Mouse (Mus musculus) right cerebral cortex, postnatal 4 days (tissue): ENCODE measurements around the gene Bmper.

Source experiments
- DNase-seq: peaks from one replicate; pipeline ENCODE4 v3.0.0-alpha.2; 2022

Gene Bmper

DNA sequence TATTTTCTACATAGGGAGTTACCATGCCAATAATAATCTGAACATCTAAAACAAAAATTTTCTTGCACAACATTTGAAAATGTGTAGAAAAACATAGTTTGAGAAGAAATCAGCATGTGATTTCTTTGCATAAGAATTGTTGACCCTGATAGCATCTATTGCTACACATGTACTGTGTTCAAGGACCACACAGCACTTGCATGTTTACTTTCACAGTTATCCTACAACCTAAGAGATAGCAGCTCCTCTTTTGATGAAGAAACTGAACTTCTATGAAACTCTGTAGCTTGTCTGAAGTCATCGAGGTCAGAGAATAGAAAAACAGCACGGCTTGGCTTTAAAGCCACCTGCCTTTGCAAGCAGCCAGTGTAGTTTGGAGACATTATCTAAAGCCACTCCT lies 85.0 kb downstream of the Bmper start:
- no peak for DNase-seq

DNA sequence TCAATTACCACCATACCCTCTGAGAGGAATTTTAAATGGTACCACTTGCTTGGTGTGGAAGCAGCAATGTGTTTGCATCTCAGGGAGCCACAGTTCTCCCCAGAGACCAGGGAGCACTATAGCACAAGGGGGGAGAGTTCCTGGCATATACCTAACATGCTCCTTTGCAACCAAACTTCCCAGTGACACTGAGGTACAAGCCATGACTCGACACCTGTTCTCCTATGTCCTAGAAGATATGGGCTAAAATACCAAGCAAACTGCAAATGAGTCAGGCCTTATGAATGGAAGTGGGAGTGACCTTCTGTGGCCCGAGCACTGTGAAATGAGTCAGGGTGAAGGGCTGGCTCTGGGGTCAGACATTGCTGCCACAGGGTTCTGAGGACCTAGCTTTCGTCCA lies 88.1 kb downstream of the Bmper start:
- DNase-seq, result no peak

DNA sequence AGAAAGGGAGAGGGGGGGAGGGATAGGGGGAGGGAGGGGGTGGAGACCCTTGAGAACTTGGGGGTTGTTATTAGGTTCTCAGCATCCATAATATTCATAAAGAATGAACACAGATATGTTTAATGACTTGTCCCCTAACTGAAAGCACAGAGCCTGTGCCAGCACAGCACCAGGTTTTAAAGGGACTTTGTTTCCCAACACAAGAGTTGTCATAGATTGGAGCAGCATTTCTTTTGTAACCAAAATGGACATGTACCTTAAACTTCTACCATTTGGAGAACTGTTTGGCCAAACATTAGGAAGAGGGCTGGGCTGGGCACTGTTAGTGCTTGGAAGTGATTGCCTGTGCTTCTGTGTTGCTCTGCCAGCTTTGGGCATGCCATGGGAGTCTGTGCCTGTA lies 89.1 kb downstream of the Bmper start:
- no peak for DNase-seq

DNA sequence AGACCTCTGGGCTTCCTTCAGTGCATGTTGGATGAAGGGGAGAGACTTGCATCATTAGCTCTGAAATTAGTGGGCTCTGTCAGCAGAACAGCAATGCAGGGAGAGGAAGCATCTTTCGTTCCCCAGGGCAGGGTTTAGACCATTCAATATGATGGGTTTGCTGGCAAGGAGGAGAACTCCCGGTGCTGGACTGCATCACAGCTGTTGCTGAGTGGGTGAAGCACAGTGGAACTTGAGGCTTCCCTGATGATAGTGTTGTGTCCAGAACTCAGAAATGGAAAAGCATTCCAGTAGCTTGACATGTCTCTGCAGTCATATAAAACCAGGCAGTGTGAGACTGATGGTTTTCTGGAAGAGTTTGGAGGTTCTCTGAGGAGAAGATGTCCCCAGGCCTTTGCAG lies 90.0 kb downstream of the Bmper start:
- no peak for DNase-seq

DNA sequence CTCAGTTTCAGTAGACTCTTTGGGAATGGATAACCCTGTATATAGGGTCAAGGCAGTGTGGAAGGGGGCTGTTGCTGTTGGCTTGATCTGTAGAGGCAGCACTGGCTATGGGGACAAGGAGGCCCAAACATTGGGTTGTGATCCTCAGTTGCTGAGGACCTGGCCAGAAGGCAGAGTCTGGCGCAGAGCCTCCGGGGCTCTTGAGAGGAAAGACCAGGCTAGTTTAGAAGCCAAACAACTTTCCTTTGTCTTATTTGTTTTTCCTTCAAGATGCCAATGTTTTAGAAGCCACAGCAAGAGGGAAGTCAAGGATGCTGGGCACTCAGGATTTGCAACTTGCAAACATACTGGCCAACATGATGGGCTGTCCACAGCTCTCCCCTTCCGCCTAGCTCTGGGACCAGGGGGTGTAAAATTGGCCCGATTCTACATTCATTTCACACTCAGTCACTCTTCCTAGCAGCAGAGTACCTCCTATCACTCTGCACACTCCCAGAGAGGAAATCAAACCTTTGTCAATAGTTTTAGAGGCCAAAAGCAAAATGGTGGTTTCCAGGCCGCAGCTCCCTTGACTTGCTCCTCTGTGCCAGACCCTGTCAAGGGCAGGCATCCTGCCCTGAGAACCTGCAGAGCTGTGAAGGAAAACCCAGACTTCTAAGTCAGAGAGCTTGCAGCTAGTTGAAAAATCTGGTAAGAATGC lies 92.9 kb downstream of the Bmper start:
- DNase-seq, result no peak

DNA sequence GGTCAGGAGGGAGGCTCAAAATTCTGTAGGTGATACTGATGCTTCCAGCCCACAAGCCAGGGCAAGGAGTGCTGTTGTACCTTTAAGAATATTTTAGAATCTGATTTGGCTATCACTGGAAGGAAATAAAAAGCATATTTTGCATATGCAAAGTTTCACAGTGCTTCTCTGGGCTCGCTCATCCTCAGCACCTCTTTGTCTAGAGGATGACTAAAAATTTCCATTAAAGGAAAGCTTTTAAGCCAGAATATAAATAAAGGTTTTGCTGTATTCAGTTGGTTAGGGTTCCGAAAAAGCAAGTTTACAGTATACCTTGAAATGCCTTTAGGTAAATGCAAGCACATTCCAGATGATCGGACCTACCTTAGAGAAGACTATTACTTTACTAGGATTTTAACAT lies 105.0 kb downstream of the Bmper start:
- no peak for DNase-seq

DNA sequence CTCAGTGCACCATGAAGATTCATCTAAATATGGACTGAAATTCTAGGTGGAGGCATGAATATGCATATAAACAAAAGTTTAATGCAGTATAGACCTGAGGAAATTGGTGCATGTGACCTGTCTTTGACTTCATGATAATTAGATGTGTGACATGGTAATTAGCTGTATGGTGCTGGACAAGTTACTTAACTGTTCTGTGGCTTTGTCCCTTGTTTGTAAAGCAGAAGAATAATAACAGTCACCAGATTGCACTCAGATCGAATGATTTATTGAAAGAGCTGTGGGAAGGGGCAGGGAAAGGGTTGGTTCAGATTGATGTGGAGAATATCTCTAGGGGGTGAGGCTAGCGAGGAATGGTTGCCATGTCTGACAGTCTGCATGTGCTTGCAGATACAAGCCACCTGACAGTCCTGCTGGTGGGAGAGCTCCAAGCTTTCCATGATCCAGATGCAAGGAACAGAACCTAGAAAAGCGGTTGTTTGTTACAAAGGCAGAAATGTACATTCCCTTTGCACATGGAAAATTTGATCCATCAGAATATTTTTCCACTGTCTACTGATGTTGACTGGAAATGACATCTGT lies 110.3 kb downstream of the Bmper start:
- no peak for DNase-seq

DNA sequence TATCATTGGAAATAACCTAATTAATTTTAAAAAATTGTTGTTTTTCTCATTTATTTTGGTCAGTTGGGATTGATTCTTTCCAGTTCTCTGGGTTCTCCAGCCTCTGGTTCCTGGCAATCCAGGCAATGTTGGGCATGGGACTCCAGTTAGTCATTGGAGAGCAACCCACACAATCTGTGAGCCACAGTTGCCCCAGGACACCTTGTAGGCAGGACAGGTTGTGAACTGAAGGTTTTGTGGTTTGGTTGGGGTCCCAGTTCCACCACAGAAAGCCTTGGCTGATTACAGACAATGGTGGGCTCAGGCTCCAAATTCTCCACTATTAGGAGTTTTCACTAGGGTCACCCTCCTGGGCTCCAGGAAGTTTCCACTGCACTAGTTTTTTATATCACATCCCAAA lies 117.7 kb downstream of the Bmper start:
- DNase-seq, result no peak

DNA sequence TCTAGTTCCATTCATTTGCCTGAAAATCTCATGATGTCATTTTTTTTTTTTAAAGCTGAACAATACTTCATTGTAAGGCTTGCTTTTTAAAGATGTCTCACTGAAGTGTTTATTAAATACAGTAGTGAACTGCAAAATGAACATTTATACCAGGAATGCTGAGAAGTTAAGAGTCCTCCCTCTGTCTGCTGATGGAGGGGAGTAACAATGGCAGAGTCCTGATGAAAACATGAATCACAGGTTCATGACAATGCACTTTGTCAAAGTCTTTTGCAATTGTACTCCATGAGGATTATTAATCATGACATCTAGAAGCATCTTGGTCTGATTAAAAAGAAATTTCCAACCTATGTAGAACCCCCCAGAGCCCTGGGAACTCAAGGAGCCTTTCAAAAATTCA lies 118.4 kb downstream of the Bmper start:
- DNase-seq, result no peak

DNA sequence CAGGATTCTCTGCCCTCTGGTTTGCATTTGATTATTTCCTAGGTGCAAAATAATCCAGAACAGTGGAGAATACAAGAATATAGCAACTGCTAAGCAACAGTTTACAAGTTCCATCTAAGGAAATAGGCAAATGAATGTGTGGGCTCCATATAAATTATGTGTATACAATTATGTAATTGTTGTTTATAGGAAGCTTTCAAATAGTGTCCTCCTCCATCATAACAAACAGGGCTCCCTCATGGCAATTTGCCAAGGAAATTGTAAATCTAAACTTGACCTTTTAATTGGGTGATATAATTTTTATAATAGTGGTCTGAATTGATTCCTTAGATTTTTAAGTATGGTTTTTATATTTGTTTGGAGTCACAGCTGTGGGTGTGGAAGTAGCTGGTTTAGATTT lies 121.5 kb downstream of the Bmper start:
- no peak for DNase-seq

DNA sequence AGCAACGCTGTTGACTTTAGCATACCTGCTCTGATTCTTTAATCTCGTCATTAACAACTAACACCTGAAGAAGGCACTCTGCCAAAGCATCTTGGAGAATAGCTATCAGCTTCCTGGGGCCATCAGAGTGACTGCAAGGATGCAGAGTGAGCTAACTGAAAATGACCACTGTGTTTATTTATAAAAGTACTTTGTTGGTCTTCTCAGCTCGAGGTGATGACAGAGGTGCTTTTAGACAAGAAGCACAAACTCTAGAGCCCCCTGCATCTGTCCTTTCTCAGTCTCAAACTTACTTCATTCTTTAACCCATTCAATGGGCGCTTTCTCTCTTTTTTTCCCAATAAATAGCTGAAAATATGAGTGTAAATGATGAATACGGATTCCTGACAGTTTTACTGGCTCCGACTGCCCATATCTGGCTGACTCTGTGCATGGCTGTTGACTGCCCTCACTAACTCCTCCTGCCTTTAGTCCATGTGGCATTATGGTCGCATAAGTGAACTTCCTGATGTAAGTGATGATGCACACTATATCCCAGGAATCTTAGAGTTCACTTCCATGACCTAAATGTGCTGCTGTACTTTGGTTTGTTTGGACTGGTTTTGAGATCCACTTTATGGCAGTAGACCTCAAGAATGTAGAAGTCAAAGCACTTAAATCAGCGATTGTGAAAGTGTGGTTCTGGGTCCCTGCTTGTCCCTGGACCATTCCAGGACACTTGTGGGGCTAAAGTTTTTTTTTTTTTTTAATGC lies 122.4 kb downstream of the Bmper start:
- no peak for DNase-seq

DNA sequence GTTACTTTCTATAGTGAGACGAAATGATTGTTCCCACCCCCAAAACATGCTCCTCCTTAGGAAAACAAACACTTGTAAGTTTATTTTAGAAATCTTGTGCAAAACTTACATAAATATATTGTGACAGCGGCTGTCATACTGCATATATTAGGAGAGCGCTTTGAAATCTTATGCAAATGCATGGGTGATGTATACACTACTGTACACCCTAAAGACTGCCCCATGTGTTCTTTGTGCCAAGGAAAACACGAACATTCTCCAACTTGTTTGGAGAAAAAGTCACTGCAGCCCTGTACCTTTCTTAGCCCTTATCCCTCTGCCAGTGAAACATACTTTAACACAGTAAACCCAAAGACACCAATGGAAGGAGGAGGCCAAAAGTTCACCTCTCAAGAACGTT lies 126.7 kb downstream of the Bmper start:
- DNase-seq, result no peak

DNA sequence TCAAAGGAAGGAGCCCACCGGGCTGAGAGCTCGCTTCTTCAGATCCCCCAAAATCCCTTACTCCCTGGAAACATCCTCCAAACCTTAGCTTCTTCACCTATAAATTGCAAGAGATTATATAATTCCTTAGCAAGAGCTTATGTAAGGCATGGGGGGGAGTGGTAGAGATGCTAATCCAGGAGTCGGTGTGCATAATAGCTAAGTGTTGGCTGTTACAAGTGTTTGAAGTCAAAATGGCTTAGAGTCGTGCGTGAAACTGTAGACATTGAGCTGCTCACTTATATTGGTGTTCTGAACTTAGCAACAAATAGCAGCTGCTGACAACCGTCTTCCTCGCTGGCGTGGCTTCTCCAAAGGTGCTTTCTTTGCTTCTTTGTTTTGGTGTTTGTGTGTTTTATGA lies 128.5 kb downstream of the Bmper start:
- no peak for DNase-seq

DNA sequence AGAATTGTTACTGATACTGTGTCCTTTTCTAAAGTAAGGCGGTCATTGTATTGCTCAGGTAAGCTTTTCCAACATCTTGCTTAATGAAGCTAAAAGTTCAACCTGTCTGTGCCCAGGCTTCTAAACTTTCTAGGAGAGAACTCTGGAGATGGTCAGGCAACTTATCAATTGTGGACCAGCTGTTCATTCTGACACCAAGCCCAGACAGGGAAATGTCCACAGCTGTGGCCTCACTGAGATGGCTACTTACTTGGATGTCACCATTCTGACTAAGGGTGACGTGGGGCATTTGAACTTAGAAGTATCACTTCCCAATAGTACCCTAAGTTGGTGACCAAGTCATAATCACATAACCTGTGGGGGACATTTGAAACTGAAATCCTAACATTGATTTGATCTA lies 129.5 kb downstream of the Bmper start:
- no peak for DNase-seq

DNA sequence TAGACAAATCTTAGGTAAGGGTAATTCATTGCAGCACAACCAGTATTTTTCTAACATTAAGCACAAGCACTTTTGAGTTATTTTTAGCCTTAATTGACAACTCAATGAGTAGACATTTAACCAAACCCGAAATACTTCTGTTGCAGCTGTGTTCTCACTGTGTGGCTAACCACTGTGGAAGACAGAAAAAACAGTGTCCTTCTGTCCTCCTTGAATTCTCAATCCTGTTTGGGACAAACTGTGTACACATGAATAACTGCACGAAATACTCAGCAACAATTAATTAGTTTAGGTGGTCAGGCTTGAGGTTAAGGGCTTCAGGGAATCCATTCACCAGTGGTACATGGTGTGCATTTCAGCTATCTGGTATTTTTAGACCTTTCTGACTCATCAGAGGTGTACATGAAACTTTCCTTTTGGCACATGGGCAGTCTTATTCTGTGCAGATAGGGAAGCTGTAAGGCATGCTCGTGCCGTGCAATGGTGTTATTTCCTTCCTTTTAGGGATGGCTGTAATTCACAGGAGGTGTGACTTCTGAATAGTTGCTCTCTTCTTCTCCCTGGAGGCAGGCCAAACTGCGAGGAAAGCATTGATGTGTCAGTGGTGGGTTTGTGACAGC lies 131.4 kb downstream of the Bmper start:
- DNase-seq, result no peak

DNA sequence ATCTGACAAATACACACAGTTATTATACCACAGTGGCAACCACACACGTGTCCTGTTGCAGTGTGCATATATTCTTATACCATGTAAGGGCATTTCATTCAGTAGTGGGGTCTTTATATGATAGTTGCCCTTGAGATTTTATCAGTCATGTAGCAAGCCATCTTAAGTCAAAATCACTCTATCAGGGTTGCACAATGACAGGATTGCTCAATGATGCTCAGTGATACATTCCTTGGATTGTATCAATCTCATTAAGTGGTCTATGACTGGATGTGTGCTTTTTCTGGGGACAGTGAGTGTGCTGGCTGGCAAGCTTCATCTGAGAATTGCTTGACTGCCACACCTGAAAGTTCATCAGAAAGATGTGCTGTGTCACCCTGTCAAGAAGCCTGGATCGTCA lies 135.2 kb downstream of the Bmper start:
- DNase-seq, result no peak

DNA sequence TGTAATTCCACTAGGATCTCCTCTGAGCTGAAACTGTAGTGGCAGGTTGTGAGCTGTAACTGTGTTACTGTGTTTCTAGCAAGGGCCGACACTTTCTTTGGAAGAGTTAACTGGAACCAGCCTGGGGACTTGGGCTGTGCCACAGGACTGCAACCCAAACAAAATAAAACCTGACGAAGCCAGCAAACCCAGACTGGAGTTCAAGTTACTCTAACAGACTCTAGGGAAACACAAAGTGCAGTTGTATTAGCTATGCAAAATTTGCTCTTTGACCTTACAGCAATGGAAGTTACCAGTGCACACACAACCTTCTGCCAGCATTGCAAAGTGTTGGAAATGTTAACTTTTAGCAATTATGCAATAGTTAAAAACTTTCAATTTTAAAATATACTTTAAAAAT lies 140.3 kb downstream of the Bmper start:
- no peak for DNase-seq

DNA sequence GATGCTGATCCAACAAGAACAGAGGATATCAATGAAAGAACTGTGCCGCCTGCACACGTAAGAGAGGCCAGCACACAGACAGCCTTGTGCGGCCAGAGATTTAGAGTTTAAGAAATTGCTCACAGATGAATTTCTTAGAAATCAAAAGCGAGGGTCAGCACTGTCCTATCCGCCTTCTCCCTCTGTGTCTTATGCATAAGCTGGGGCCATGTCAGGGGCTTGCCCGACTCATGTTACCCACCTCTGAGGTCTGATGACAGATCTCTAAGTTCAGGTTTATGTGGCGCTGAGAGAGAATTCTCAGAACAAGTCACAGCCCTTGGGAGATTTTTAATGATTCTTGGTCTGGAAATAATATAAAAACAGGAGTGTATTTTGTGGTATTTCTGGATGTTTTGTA lies 140.7 kb downstream of the Bmper start:
- no peak for DNase-seq

DNA sequence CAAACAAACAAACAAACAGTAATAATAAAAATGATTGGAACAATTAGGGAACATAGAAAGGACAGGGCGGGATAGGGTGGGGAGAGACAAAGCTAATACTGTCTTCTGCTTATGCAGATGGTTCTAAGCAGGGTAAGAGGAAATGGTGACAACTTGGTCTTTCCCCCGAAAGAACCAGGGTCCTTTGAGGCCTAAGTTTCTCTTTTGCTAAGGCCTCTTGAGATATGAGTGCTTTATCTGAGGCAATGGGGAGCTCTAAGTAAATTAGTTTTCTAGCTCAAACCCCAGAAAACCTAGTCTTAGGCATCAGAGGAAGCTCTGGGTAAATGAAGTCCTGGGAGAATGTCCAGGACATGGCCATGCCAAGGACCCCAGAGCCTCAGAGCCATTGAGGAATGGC lies 141.2 kb downstream of the Bmper start:
- no peak for DNase-seq

DNA sequence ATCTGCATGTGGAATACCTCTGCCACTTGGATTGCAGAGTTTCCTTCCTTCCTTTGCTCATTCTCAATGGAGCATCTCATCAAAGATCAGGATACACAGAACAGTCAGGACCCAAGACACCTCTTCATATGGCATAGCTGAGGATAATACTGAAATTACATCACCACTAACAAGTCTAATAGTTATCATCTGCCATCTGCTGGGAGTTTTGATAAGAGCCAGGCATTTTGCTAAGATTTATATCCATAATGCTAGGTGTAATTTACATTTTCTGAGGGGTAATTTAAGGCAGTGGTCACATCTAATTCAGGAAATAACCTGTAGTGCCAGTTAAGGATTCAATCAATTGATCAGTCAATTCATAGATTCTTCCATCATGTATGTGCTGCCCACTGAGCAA lies 145.2 kb downstream of the Bmper start:
- no peak for DNase-seq

DNA sequence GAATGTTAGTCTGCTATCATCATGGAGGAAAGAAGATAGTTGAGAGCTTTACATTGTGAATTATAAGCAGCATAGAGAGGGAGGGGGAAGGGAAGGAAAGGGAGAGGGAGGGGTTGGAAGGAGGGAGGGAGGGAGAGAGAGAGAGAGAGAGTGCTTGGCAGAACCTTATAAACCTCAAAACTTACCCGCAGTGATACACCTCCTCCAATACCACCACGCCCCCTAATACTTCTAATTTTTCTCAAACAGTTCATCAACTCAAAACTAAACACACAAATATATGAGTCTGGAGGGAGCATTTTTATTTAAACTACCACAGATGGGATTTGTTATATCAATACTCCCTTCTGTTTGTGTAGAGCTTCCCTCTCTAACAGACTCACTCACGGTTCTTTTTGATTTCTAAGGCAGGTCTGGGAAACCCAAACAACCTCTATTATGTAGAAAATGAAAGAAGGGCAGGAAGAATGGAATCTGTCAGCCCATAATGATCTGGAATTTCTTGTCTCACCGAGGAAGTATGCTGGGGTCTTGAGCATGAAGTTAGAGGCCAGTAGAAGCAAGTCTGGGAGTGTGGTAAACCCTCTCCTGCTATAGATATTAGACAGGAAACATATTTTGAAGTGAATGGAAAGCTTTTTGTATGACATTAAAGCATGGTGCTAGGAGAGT lies 152.0 kb downstream of the Bmper start:
- DNase-seq, result no peak

DNA sequence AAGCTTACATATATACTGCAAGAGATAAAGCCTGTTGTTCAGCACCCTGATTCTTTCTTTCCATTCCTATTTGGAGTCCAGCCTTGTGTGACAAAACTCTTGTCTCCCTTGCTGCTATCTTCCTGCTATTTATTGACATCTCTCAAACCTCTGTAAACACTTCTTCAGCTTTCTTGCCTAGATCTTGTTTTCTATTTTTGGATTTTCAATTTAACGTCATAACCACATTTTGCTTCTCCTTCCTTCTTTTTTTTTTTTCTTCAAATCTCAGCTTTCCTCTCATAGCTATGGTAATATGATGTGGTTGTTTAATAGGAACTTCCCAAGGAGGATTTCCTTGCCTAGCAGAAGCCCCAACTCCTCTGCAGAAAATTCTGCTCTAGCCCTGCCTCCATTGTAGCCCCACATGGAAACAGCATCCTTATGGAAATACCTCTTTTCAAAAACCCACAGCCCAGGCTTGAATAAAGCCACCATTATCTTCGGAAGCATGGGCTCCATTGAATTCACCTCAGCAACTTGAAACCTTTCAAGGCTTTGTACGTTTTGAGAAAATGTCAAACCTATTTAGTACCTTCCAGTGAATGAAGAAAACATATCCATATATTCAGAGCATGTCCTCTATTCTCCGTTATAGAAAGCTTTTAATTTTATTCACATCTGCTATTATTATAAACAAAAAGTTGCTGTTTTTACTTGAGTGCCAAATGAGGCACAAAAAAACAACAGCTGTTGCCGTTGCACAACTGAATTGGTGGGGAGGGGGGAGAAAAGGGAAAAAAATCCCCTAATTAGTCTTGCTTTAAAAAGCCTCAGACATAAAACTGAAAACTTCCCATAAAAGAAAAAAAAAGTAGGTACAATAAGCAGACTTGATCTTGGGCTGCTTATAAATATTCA lies 155.2 kb downstream of the Bmper start:
- DNase-seq, result no peak
